Mouse (Mus musculus) urinary bladder, postnatal 10 days (tissue): ENCODE measurements around the gene Cryba1.
A peak's percentile ranks its signal among the peaks of the same experiment; 100 is the strongest.
"Not testable (repeated sequence)": the region's sequence is repeated elsewhere in the genome, so short reads cannot be mapped to it uniquely, and the experiment has no call there.

Experiments
- DNase-seq: peaks from one replicate; pipeline ENCODE4 v3.0.0; 2022; ENCODE audit warnings: low spot score

Cryba1 gene

GRCm38 (mm10) chr11:77725183-77725582, at the start of gene Cryba1:
Gene Cryba1, minus strand, starts transcription at chr11:77725283.
- no peak for DNase-seq

GRCm38 (mm10) chr11:77771879-77772713, 47.0 kb upstream of the Cryba1 start:
- no peak for DNase-seq

- no peak for DNase-seq
Observed at GRCm38 (mm10) chr11:77770346-77770745, 45.3 kb upstream of the Cryba1 start.

GRCm38 (mm10) chr11:77769496-77769895, 44.4 kb upstream of the Cryba1 start:
- DNase-seq = no peak

GRCm38 (mm10) chr11:77766351-77767001, 41.4 kb upstream of the Cryba1 start:
- no peak for DNase-seq

GRCm38 (mm10) chr11:77765459-77765777, 40.3 kb upstream of the Cryba1 start:
- DNase-seq = no peak

- DNase-seq = no peak
Observed at GRCm38 (mm10) chr11:77764694-77765458, 39.8 kb upstream of the Cryba1 start.

- no peak for DNase-seq
Observed at GRCm38 (mm10) chr11:77763673-77764340, 38.7 kb upstream of the Cryba1 start.

- peak; percentile 38 for DNase-seq
Observed at GRCm38 (mm10) chr11:77762783-77763672, 37.9 kb upstream of the Cryba1 start, which contains the start of gene Myo18a. Gene Myo18a, plus strand, starts transcription at chr11:77763246.

GRCm38 (mm10) chr11:77760031-77760430, 34.9 kb upstream of the Cryba1 start:
- DNase-seq = no peak

- no peak for DNase-seq
Observed at GRCm38 (mm10) chr11:77753469-77753868, 28.4 kb upstream of the Cryba1 start.

GRCm38 (mm10) chr11:77752525-77752924, 27.4 kb upstream of the Cryba1 start:
- DNase-seq = no peak

- no peak for DNase-seq
Observed at GRCm38 (mm10) chr11:77748996-77749395, 23.9 kb upstream of the Cryba1 start.

GRCm38 (mm10) chr11:77747103-77747502, 22.0 kb upstream of the Cryba1 start:
- DNase-seq = not testable (repeated sequence)

GRCm38 (mm10) chr11:77746652-77747051, 21.6 kb upstream of the Cryba1 start:
- no peak for DNase-seq

GRCm38 (mm10) chr11:77743966-77744365, 18.9 kb upstream of the Cryba1 start:
- DNase-seq = no peak

GRCm38 (mm10) chr11:77738555-77738954, 13.5 kb upstream of the Cryba1 start:
- DNase-seq = no peak

GRCm38 (mm10) chr11:77737289-77737688, 12.2 kb upstream of the Cryba1 start:
- DNase-seq = peak; percentile 56

GRCm38 (mm10) chr11:77728587-77728986, 3.5 kb upstream of the Cryba1 start:
- no peak for DNase-seq

- no peak for DNase-seq
Observed at GRCm38 (mm10) chr11:77724766-77725165, 317 bp downstream of the Cryba1 start.

GRCm38 (mm10) chr11:77721389-77721788, 3.7 kb downstream of the Cryba1 start:
- DNase-seq = no peak
